Mouse (Mus musculus) E14TG2a.4 (cell line): ENCODE data around the gene Acsf3.

Experiments
- CTCF ChIP-seq: conservative IDR thresholded peaks from 2 replicates; pipeline ENCODE4 v1.5.1; 2014; ENCODE audit warnings: low read length
- NANOG ChIP-seq: IDR thresholded peaks from 2 replicates; pipeline ENCODE4 v1.6.1; 2014; ENCODE audit warnings: borderline replicate concordance, low read length, mixed read lengths

DNA sequence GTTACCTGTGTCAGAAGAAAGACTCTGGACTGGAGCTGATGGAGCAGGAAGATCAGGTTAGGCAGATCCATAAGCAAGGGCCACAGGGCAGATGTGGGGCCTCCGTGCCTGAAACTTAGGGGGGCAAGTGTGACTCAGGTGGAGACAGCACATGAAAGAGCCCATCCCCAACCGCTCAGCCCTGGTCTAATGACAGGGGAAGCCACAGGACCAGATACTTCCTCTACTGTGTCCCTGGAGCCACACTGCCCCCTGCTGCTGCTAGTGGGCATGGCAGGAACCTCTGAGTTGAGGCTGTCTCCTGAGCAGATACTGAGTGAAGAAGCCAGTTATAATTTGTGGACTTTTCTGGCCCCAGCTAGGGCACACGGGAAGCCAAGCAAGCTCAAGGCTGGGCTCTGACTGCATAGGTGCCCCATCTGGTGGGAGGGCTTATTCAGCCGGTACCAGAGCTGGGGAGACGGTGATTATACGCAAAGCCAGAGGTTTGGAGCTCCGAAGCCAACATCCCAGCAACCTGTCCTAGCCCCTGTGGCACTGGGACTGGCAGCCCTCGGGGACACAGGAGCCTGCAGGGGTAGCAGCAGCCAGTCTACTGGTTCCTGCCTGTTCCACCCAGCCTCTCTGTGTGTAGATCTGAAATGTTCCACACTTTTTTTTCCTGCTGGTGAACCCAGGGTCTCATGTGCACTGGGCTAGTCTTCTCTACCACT is 55.2 kb downstream of the Acsf3 start:
- peak; percentile 97 for TF ChIP-seq CTCF
- TF ChIP-seq NANOG = no peak
